Comparison of ENCODE assay signal across 17 mouse cellular contexts in the genomic region with DNA sequence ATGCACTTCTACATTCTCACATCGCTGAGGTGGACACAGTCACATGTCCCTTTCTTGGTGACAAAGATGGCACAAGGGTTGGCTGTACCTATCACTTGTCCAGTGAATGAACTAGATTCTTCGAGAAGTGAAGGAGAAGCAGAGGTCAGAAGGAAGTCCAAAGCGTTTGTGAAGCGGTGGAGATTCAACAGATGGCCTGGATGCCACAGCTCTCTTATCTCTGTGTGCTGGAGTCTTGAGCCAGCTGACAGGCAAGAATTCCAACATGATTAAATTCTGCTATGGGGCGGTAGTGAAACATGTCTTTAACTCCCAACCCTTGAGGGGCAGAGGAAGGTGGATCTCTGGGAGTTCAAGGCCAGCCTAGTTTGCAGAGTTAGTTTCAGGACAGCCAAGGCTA.
"Had no signal": no experiment of that assay in that cellular context is flagged by ENCODE, and none has a peak within 500 bp of the region (broad histone marks: within the 10 kb centered on the region; RNA-seq: fewer than 3 reads in every experiment).

No protein-coding gene starts in this region.

- DNase-seq: lung, adult 2 months; lung, postnatal 14 days; lung, postnatal 36 days; right cerebral cortex, postnatal 14 days; thymus, adult 2 months; thymus, postnatal 25 days; thymus, postnatal 4 days had no signal

- H3K27ac ChIP-seq: lung, embryonic 15.5 days; macrophage; midbrain, embryonic 13.5 days; midbrain, embryonic 15.5 days; neural tube, embryonic 12.5 days; stomach, embryonic 15.5 days; stomach, postnatal 0 days had no signal

- H3K36me3 ChIP-seq: lung, embryonic 15.5 days; midbrain, embryonic 13.5 days; midbrain, embryonic 15.5 days; neural tube, embryonic 12.5 days; stomach, embryonic 15.5 days had no signal

- H3K4me1 ChIP-seq: midbrain, embryonic 13.5 days; midbrain, embryonic 15.5 days; neural tube, embryonic 12.5 days; stomach, embryonic 15.5 days had no signal

- H3K27me3 ChIP-seq: lung, embryonic 15.5 days; megakaryocyte, embryonic 14.5 days; midbrain, embryonic 13.5 days; midbrain, embryonic 15.5 days; neural tube, embryonic 12.5 days; stomach, embryonic 15.5 days had no signal

- H3K9ac ChIP-seq: lung, embryonic 15.5 days; midbrain, embryonic 13.5 days; midbrain, embryonic 15.5 days; neural tube, embryonic 12.5 days; stomach, embryonic 15.5 days had no signal

- ATAC-seq: lung, postnatal 0 days; midbrain, embryonic 13.5 days; midbrain, embryonic 15.5 days had no signal

- H3K4me3 ChIP-seq: lung, embryonic 15.5 days; megakaryocyte, embryonic 14.5 days; midbrain, embryonic 13.5 days; midbrain, embryonic 15.5 days; neural tube, embryonic 12.5 days; stomach, embryonic 15.5 days had no signal

- H3K4me2 ChIP-seq: lung, embryonic 15.5 days; midbrain, embryonic 11.5 days; midbrain, embryonic 13.5 days; midbrain, embryonic 15.5 days; neural tube, embryonic 12.5 days; stomach, embryonic 15.5 days had no signal

- H3K9me3 ChIP-seq: lung, embryonic 15.5 days; midbrain, embryonic 13.5 days; midbrain, embryonic 15.5 days; neural tube, embryonic 12.5 days; stomach, embryonic 15.5 days had no signal
